ENCODE assay signal across 14 mouse cellular contexts in the genomic region with DNA sequence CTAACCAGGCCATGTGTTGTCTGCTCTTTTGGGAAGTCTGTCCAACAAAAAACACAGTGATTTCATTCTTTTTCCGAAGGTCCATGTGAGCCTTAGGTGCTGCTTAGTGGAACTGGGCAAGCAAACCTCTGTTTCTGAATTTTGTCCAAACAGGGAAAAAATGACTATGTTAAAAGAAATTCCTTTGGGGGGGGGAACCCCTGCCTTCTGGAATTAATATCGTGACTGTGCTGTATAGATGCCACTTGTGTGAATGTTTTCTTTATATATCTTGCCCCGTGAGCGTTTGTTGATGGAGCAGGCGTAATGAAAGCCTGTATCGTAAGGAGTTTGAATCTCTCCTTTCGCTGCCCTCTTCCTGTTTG.
DNase-seq lines count a peak whose midpoint lies in the region; ATAC-seq and TF ChIP-seq lines count a peak whose summit lies in the region.
"Had no signal": no experiment of that assay in that cellular context is flagged by ENCODE, and none has a peak within 500 bp of the region (broad histone marks: within the 10 kb centered on the region; RNA-seq: fewer than 3 reads in every experiment).

No protein-coding gene starts in this region.

- peaks cover 4% of the 10 kb centered on the region; the same call in 1 of the 2 replicates for H3K9me3 ChIP-seq in midbrain, embryonic 13.5 days
- no peaks in the 10 kb centered on the region for H3K9me3 ChIP-seq in midbrain, embryonic 15.5 days
- peaks cover 4% of the 10 kb centered on the region; the same call in 1 of the 2 replicates for H3K9me3 ChIP-seq in limb, embryonic 14.5 days (ENCODE audit: control insufficient read depth, low read length)
- H3K9me3 ChIP-seq: intestine, embryonic 15.5 days had no signal

- no peak for ATAC-seq in midbrain, embryonic 13.5 days
- ATAC-seq in midbrain, embryonic 15.5 days (replicated peaks): no peak
- 0 out of 2 replicates have a peak, but pooled peaks have one; percentile 7 for ATAC-seq in limb, embryonic 14.5 days (ENCODE audit: low FRiP score, low read depth)
- ATAC-seq: intestine, embryonic 15.5 days had no signal

- 59% methylated on average over 7 of the region's 7 CpGs for WGBS in heart, adult 2 months
- 77% methylated on average over 7 of the region's 7 CpGs for WGBS in midbrain, embryonic 13.5 days
- 86% methylated on average over 7 of the region's 7 CpGs for WGBS in midbrain, embryonic 15.5 days
- WGBS in limb, embryonic 14.5 days: 20% methylated on average over 7 of the region's 7 CpGs

- intact Hi-C loops in heart, adult 2 months (cut with DNase I): loop anchor here (2.0 kb wide), 1 partner anchor 40 kb away; no protein-coding TSS in a partner anchor

- H3K27ac ChIP-seq in heart, adult 2 months: peak overlapping the region; percentile 73
- H3K27ac ChIP-seq in midbrain, embryonic 13.5 days: 0 out of 2 replicates have a peak overlapping the region, but pooled peaks have one; percentile 15
- H3K27ac ChIP-seq in midbrain, embryonic 15.5 days: no peak overlapping the region
- H3K27ac ChIP-seq in embryonic fibroblast, embryonic 13.5 days (ENCODE audit: insufficient read depth, low read length): peak overlapping the region; percentile 89
- peak overlapping the region; percentile 77 for H3K27ac ChIP-seq in limb, embryonic 14.5 days (replicated peaks; ENCODE audit: low read depth, low read length)

- TF ChIP-seq POLR2A in heart, adult 2 months (IDR thresholded peaks at IDR 0.05; ENCODE audit: insufficient read depth, low read depth, low read length): no peak
- no peak for TF ChIP-seq POLR2A in embryonic fibroblast, embryonic 13.5 days (IDR thresholded peaks at IDR 0.05; ENCODE audit: low read depth, low read length)
- no peak for TF ChIP-seq POLR2A in limb, embryonic 14.5 days (IDR thresholded peaks at IDR 0.05; ENCODE audit: borderline replicate concordance, extremely low read depth, insufficient read depth, insufficient read length)

- H3K27me3 ChIP-seq in heart, adult 2 months (ENCODE audit: control insufficient read depth, insufficient read depth, low read length): no peaks in the 10 kb centered on the region
- no peaks in the 10 kb centered on the region for H3K27me3 ChIP-seq in midbrain, embryonic 13.5 days
- H3K27me3 ChIP-seq in midbrain, embryonic 15.5 days (replicated peaks): no peaks in the 10 kb centered on the region
- no peaks in the 10 kb centered on the region for H3K27me3 ChIP-seq in limb, embryonic 14.5 days (ENCODE audit: control insufficient read depth, insufficient read depth, low read length)
- H3K27me3 ChIP-seq: intestine, embryonic 15.5 days had no signal

- no peak overlapping the region for H3K4me3 ChIP-seq in heart, adult 2 months
- no peak overlapping the region for H3K4me3 ChIP-seq in midbrain, embryonic 13.5 days (replicated peaks)
- H3K4me3 ChIP-seq in midbrain, embryonic 15.5 days: no peak overlapping the region
- no peak overlapping the region for H3K4me3 ChIP-seq in embryonic fibroblast, embryonic 13.5 days (ENCODE audit: insufficient read depth, low read length)
- no peak overlapping the region for H3K4me3 ChIP-seq in limb, embryonic 14.5 days (replicated peaks; ENCODE audit: low read length)
- H3K4me3 ChIP-seq: intestine, embryonic 15.5 days had no signal

- peaks cover 8% of the 10 kb centered on the region for H3K79me2 ChIP-seq in heart, adult 2 months (replicated peaks; ENCODE audit: control insufficient read depth, insufficient read depth, low read length)

- DNase-seq in heart, adult 2 months: no peak
- no peak for DNase-seq in heart, adult 18-20 months
- DNase-seq in limb, embryonic 14.5 days (ENCODE audit: low spot score): peak; percentile 65
- DNase-seq in embryo, embryonic 11 days: no peak
- DNase-seq in spleen, adult 18-20 months: no peak
- DNase-seq: heart, adult 11 months; kidney, postnatal 14 days; left cerebral cortex, postnatal 4 days; retina, postnatal 1 day; thymus, postnatal 36 days had no signal

- peaks cover 13% of the 10 kb centered on the region for H3K4me1 ChIP-seq in heart, adult 2 months (ENCODE audit: control insufficient read depth, insufficient read depth, low read length)
- peaks cover 32% of the 10 kb centered on the region for H3K4me1 ChIP-seq in midbrain, embryonic 13.5 days (replicated peaks)
- H3K4me1 ChIP-seq in midbrain, embryonic 15.5 days: peaks cover 36% of the 10 kb centered on the region
- peaks cover 25% of the 10 kb centered on the region for H3K4me1 ChIP-seq in embryonic fibroblast, embryonic 13.5 days (ENCODE audit: control insufficient read depth, insufficient read depth, low read length)
- peaks cover 43% of the 10 kb centered on the region for H3K4me1 ChIP-seq in limb, embryonic 14.5 days (ENCODE audit: control insufficient read depth, insufficient read depth, low read length)

- TF ChIP-seq CTCF in heart, adult 2 months (IDR thresholded peaks at IDR 0.05): no peak
- no peak for TF ChIP-seq CTCF in embryonic fibroblast, embryonic 13.5 days (IDR thresholded peaks at IDR 0.05; ENCODE audit: borderline replicate concordance, insufficient read depth, low read length)

- no peak overlapping the region; the same call in 1 of the 2 replicates for H3K9ac ChIP-seq in heart, adult 2 months (ENCODE audit: low read depth, low read length)
- H3K9ac ChIP-seq in midbrain, embryonic 13.5 days (replicated peaks): no peak overlapping the region
- no peak overlapping the region for H3K9ac ChIP-seq in midbrain, embryonic 15.5 days
- no peak overlapping the region; the same call in 1 of the 2 replicates for H3K9ac ChIP-seq in limb, embryonic 14.5 days (ENCODE audit: low read depth, low read length, severe bottlenecking)
- H3K9ac ChIP-seq: intestine, embryonic 15.5 days had no signal

- H3K36me3 ChIP-seq in heart, adult 2 months (ENCODE audit: control insufficient read depth, insufficient read depth, low read length): peaks cover 9% of the 10 kb centered on the region
- H3K36me3 ChIP-seq in midbrain, embryonic 13.5 days: peaks cover 8% of the 10 kb centered on the region
- H3K36me3 ChIP-seq in midbrain, embryonic 15.5 days (replicated peaks): no peaks in the 10 kb centered on the region
- no peaks in the 10 kb centered on the region; the same call in 1 of the 2 replicates for H3K36me3 ChIP-seq in limb, embryonic 14.5 days (ENCODE audit: control insufficient read depth, insufficient read depth, low read length)
- H3K36me3 ChIP-seq: intestine, embryonic 15.5 days had no signal

- H3K4me2 ChIP-seq in midbrain, embryonic 13.5 days (replicated peaks): no peak overlapping the region
- H3K4me2 ChIP-seq in midbrain, embryonic 15.5 days: no peak overlapping the region
- H3K4me2 ChIP-seq in limb, embryonic 14.5 days (replicated peaks; ENCODE audit: low read depth, low read length, severe bottlenecking): peak overlapping the region; percentile 19
- H3K4me2 ChIP-seq: intestine, embryonic 15.5 days had no signal

- TF ChIP-seq EP300 in heart, adult 2 months (IDR thresholded peaks at IDR 0.05; ENCODE audit: insufficient read depth, low read depth, low read length): no peak
